Mouse (Mus musculus) embryo, embryonic 11 days (tissue): ENCODE data around the gene Zfp207.
"Not testable (repeated sequence)": the region's sequence is repeated elsewhere in the genome, so short reads cannot be mapped to it uniquely, and the experiment has no call there.

Experiments used
- DNase-seq: peaks from one replicate; pipeline ENCODE4 v3.0.0-alpha.2; 2015

The Zfp207 gene

GRCm38 (mm10) chr11:80417085-80417484 is 34.0 kb downstream of the Zfp207 start:
- DNase-seq: no peak

- no peak for DNase-seq
Observed at GRCm38 (mm10) chr11:80419743-80420142, 36.7 kb downstream of the Zfp207 start.

GRCm38 (mm10) chr11:80420202-80420984 is 37.3 kb downstream of the Zfp207 start:
- DNase-seq: no peak

GRCm38 (mm10) chr11:80421421-80422047 is 38.5 kb downstream of the Zfp207 start:
- DNase-seq: no peak

- DNase-seq: no peak
Observed at GRCm38 (mm10) chr11:80424691-80425090, 41.6 kb downstream of the Zfp207 start.

GRCm38 (mm10) chr11:80425247-80425778 is 42.2 kb downstream of the Zfp207 start:
- no peak for DNase-seq

GRCm38 (mm10) chr11:80426029-80426813 is 43.1 kb downstream of the Zfp207 start:
- DNase-seq: not testable (repeated sequence)

GRCm38 (mm10) chr11:80428381-80429008 is 45.4 kb downstream of the Zfp207 start, which contains the start of gene Psmd11:
Psmd11 (plus strand) TSS chr11:80428615.
- peak; percentile 99 for DNase-seq

- DNase-seq: peak; percentile 47
Observed at GRCm38 (mm10) chr11:80429009-80429475, 46.0 kb downstream of the Zfp207 start.

GRCm38 (mm10) chr11:80429500-80430166 is 46.6 kb downstream of the Zfp207 start:
- no peak for DNase-seq

GRCm38 (mm10) chr11:80430366-80430910 is 47.4 kb downstream of the Zfp207 start:
- DNase-seq: no peak

GRCm38 (mm10) chr11:80446916-80447315 is 63.8 kb downstream of the Zfp207 start:
- no peak for DNase-seq

- no peak for DNase-seq
Observed at GRCm38 (mm10) chr11:80449859-80450258, 66.8 kb downstream of the Zfp207 start.

GRCm38 (mm10) chr11:80452242-80452641 is 69.2 kb downstream of the Zfp207 start:
- no peak for DNase-seq

- DNase-seq: no peak
Observed at GRCm38 (mm10) chr11:80453198-80453597, 70.1 kb downstream of the Zfp207 start.
